Mouse (Mus musculus): ENCODE results near the gene Mical2.

The Mical2 gene

DNA sequence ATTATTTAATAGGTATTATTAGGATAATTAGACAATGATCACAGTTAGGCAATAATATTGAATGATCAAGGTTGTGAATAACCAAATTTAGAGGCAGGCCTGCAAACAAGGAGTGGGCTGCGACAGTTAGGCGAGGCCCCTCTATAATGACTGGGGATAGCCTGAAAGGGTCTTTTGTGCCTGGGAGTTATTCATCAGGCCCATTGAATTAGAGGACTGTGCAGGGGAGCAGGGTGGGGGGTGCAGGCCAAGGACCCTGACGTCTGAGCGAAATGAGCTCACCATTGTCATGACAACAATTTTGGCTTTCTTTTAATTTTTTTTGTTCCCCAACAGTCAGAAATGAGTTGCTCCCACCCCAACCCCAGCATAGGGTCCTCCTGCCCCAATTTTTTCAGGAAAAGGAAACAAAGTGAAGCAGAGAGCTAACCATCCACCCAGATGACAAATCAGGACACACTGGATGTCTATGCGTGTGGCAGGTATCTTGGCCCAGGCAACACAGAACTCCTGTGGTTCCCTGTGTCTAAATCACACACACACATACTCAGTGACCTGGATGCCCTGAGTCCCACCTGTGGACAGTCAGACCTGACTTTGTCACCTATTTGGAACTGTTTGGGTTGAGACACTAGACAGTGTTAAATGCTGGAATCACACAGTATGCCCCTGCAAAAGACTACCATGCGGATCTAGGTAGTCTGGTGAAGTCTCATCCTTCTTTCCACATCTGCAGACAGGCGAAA lies 173.9 kb downstream of the Mical2 start:
- DNase-seq (ENCODE audit: low spot score in 2 of 2) = no peak

DNA sequence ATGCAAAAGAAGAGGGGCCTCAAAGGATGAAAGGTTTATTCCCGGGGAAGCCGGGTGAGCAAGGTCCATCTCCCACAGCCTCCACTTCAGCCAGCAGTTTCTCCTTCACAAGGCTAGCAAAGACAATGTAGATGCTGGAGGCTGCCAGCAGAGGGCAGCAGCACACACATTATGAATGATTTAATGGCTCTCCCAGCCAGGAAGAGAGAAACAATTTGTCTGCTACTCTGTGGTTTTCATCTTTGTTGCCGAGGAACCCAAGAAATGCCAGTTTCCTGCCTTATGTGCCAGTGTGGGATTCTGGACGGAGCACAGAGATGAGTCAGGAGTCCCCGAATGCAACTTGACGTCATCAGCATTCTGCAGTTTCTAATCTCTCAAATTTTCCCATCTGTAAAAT lies 174.5 kb downstream of the Mical2 start:
- peak; percentile 46 to 64 for DNase-seq (ENCODE audit: low spot score in 2 of 2)

DNA sequence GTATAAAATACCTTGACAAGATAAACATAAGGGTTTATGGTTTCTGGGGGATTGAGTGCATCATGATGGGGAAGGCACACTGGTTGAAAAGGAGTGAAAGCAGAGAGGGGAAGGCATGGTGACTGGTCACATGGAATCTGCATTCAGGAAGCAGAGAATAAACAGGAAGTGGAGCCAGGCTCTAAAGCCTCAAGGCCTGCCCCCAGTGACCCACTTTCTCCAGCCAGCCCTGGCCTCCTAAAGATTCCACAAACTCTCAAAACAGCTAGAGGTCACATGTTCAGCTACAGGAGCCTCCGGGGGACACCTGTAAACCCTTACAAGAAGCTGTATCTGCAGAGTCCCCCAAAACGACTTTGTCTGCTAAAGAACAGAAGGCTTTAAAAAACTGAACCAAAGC lies 179.4 kb downstream of the Mical2 start:
- no peak for DNase-seq (ENCODE audit: low spot score in 2 of 2)

DNA sequence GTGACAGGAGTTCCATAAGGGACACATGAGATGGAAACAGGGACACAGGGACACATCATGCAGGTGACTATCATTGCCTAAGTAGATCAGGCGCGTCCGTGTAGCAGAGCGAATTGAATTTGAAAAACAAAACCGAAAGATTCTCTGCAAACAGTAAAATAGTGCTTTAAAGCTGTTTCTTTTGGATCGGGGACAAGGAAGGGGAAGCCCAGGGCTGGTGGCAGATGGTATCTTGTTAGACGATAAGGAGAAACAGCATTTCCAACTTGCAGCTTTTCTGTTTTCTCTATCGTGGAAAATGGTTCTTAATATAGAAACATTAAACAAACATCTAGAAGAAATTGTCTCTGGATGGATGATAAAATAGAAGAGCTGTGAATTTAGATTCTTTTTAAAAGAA lies 179.9 kb downstream of the Mical2 start:
- DNase-seq (ENCODE audit: low spot score in 2 of 2) = no peak

DNA sequence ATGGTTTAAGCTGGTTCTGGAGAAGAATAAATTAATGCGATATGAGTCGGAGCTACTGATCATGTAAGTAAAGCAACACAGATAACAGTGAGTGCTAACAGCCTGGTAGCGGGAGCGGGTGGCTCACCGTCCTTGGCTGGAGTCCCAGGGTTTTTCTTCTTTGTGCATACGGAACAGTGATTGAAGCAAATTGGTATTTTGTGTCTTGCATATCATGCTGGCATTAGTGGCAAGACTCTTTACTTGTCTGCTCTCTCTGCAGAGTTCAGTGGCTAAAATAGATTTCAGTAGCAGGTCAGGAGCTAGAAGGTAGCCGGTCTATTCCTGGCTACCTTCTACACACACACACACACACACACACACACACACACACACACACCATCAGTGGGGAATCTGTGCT lies 181.9 kb downstream of the Mical2 start:
- DNase-seq (ENCODE audit: low spot score in 2 of 2) = no peak

DNA sequence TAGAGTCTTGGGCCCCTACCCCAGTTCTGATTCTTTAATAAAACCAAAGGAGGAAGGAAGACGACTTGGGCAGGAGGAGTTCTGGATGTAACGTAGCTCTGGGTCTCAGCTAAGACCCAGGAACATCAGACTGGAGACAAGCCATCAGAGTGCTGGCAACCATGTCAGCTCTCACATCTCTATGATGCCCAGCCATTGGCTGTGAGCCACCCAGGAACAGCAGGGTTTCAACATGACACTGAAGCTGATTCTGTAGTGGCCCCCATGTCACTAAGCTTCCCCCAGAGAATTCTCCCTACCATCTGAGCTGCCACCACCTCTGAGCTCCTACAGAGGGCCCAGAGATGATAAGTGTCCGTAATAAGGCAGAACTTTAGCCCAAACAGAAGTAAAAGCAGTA lies 184.3 kb downstream of the Mical2 start:
- no peak for DNase-seq (ENCODE audit: low spot score in 2 of 2)

DNA sequence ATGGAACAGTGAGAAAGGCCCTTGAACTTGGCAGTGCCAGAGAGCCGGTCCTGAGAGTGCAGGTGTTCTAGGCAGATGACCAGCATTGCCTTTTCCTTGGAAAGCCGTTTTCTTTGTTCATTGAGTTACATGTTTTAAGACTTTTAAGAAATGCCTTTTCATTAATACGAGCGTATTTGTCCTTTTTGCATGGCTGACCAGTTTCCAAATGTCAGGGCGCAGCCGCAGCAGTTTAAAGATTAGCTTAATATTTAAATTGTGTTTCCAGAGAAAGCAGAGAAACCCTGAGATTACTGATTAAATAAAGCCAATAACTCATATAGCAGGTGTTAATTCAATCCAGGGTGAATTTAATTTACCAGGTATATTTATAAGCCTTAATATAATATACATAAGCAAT lies 187.6 kb downstream of the Mical2 start:
- no peak for DNase-seq (ENCODE audit: low spot score in 2 of 2)

DNA sequence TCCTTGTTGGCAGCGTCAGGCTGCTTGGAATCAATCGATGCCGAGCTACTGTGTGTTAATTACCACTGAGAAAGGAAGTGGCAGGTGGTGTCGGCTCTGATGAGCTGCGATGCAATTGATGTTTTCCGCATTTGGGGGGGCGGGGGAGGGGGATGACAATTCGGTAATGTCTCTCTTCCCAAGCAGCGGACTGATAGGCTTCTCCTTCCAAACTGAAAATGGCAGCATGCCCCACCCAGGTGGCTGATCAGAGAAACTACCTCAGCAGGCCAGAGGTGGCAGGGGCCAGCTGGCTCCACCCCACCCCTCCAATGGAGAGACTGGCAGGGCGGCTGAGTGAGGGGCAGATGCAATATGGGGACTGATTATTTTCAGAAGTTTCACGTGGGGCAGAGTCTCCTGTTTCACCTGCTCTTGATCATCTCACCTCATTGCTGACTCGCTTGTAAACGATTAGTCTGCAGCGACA lies 190.4 kb downstream of the Mical2 start:
- no peak for DNase-seq (ENCODE audit: low spot score in 2 of 2)

DNA sequence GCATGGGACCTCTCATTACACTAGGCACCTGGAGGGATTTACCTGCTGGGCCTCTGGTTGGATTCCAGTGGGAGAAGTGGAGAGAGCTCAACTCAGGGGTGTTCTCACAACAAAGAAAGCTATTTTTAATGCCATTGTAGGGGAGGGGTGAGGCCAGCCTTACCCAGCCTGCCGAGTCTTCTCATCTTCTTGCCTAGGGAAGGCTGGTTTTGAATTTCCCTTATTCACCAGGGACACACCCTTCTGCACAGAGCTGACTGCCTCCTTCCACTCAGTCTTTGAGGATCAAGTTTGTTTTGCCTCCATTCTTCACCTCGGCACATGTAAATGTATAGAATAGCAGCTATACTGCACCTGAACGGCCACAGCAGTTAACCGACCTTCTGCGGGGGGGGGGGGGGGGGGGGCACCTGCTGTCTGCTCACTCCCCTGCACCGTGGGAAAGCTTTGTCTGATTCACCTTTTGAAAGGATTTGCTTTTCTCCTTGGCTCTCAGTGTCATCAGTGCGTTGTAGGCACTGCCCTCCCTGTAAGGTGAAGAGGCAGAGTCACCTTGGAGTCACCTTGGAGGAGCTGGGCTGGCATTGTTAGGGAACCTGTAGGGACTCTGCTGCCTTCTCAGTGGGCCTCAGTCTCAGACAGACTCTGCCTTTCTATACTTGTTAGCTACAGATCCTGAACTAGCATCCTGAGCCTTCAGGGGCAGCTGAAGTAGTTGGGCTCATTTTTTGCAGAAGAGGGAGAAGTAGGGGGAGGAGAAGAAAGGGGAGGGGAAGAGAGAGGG lies 191.3 kb downstream of the Mical2 start:
- no peak for DNase-seq (ENCODE audit: low spot score in 2 of 2)

DNA sequence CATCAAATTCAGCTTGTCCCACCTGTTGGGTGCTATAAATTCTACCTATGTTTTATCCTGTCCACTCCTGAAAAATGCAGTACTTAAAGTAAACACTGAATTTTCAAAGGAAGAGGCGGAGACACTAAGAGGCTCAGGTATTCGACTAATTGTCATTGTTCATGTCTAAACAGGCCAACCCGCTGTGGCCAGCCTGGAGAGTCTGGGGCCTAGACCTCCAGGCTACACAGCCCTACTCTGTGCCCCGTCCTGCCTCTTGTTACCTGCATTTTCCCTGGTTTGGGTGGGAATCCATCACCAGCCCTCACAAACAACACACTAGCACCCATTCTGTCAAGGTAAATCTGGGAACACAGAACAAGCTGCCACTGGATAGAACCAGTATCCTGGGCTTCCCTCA lies 191.9 kb downstream of the Mical2 start:
- DNase-seq (ENCODE audit: low spot score in 2 of 2) = no peak

DNA sequence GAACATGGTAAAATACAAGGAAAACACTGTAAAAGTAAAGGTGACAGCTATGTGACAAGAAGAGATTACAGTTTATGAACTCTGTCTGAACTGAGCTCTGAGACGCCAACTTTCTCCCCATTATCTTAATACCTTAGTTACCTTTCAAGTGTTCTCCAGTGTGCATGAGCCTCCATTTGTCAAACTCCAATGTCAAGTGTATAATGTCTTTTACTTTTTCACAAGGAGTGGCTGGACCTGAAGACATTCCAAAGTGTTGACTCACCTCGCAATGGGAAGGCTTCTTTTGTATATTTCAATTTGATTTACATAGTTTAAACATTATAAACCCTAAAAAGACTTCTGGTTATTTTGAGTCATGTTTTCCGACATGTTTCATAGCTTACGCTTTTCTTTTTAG lies 197.8 kb downstream of the Mical2 start:
- DNase-seq (ENCODE audit: low spot score in 2 of 2) = no peak

DNA sequence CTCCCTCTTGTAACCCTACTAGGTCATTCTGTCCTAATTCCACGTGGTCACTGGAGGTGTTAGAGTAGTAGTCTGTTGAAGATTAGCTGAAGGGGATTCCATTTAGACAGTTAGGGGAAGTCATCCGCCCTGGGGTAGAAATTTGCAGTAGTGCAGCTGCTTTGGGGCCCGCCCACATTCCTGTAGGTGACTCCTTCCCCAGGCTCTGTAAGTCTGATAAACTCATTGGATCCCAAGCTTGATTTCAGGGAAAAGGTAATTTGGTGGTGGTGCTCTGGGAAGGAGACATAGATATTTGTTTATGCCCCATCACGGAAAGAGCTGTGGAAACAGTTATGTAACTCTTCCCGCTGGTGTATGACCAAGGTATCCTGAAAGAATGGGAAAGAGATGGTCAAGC lies 201.2 kb downstream of the Mical2 start:
- no peak for DNase-seq (ENCODE audit: low spot score in 2 of 2)

DNA sequence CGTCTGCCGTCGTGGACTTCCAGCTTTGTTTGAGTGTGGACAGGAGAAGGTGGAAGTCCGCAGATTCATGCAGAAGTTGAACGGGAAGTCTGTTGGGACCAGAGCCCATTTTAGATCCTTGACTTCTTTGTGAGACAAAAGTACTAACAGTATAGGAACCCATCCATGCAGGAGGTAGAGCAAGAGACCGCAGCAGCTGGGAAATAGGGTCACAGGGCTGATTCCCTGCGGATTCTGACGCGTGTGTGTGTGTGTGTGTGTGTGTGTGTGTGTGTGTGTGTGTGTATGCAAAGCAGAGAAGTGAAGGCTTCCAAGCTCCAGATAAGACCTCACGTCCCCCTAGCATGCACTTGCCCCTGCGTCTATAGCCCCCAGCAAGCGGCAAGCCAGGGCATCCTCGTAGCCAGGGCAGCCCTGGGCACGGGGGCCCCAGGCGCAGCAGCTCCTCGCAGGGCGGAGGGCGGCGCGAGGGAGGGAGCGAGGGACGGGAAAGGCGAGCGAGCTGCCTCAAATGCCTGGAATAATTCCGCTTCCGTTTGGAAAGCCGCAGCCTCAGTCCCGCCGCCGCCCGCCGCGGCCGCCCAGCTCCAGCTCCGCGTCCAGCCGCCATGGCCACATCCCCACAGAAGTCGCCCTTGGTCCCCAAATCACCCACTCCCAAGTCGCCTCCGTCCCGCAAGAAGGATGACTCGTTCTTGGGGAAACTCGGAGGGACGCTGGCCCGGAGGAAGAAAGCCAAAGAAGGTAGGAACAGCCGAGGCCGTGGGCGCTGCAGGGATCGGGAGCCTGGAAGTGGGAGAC lies 201.9 kb downstream of the Mical2 start, which contains the start of gene Parva:
TSS of gene Parva (plus strand) at position 149 of the 801 bp plus-strand sequence.
- DNase-seq (ENCODE audit: low spot score in 2 of 2) = peak; percentile 17 to 37

DNA sequence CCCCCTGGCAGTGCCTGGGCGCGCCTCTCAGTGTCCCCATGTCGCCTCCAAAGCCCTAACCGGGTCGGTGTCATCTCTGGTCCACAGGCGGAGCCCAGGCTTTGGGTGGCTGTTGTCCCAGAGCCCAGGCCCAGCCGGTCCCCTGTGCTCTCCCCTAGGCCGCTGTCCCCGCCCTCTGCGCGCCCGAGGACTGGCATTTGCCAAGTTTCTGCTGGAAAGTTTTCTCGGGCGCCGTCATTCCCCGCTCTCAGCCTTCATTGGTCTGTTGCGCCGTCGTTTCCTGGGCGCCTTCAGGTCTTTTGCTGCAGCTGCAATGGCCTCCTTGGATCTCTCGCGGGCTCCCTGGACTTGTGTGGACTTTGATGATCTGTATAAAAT lies 202.5 kb downstream of the Mical2 start:
- DNase-seq (ENCODE audit: low spot score in 2 of 2) = peak; percentile 58 to 59

DNA sequence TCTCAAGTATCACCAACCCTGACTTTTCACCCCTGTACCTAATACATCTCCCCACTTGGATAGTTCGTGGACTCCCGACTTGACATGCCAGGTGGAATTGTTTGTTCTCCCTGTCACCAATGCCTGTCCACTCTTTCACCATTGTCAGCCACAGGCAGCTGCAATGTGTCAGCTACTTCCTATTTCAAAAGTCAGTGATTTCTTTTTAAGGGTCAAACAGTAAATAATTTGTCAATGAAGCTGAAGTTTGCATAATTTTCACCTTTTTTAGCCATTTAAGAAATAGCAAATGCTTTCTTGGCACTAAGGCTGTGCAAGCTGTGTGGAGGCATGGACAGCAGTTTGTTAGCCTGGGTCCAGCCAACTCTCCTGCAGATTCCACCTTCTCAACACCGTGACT lies 214.2 kb downstream of the Mical2 start:
- DNase-seq (ENCODE audit: low spot score in 2 of 2) = no peak

DNA sequence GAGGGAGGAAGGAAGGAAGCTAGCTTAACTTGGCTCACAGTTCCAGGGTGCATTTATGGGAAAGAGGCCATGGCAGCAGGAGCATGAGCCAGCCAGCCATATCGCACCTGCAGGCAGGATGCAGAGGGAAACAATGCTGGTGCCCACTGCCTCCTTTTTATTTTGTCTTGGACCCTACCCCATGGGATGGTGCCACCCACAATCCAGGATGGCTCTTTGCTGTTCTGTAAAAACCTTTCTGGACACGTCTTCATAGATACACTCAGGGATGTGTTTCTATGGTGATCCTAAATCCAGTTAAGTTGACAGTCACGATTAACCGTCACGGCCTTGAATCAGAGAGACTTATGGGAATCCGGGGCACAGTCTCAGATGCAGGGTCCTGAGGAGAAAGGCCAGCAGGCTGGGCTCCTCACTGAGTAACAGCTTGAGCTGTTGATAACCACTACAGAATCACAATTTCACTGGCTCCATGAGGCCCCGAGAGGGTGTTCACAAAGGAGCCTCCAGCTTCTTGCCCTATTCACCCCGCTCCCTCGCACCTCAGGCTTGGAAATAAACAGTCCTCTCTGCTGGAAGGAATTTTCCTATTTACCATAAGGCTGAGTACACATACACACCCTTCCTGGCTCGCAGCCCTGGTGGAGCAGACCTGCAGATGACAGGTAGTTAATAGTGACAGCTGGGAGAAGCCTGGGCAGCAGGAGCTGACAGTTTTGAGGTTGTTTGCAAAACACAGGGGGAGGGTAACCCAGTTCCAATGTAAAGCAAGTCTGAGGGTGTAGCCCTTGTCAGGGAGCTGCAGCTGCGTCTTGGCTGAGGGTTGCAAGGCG lies 218.7 kb downstream of the Mical2 start:
- no peak for DNase-seq (ENCODE audit: low spot score in 2 of 2)

DNA sequence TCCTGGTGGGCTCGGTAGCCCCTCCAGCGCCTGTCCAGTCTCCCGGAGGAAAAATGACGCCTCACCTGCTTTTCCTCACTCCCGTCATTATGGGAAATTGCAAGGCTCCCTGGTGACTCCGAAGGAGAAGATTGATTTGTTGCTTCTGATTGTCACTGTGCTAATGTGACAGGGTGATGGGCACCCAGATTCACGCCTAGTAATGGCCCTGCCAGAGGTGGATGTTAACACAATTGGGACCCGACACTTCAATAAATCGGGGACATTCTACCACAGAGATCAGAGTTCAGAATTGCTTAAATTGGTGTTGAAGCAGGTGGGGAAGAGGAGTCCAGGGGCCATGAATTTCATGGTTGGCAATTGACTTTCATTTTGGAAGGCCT lies 219.3 kb downstream of the Mical2 start:
- no peak for DNase-seq (ENCODE audit: low spot score in 2 of 2)

DNA sequence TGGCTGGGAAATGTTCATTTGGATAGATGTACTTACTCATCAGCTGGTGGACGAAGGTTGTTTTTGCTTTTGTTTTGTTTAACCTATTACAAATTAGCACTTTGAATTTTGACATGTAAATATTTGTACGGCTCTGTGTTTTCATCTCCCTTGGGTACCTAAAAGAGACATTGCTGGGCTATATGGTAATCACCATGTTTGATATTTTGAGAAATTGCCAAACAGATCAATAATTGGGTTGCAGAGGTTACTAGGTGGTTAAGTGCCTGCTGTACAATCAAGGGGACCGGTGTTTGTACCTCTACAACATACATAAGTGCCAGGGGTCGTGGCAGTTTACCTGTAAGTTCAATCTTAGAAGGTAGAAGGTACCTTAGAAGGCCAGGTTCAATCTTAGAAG lies 220.8 kb downstream of the Mical2 start:
- DNase-seq (ENCODE audit: low spot score in 2 of 2) = no peak

DNA sequence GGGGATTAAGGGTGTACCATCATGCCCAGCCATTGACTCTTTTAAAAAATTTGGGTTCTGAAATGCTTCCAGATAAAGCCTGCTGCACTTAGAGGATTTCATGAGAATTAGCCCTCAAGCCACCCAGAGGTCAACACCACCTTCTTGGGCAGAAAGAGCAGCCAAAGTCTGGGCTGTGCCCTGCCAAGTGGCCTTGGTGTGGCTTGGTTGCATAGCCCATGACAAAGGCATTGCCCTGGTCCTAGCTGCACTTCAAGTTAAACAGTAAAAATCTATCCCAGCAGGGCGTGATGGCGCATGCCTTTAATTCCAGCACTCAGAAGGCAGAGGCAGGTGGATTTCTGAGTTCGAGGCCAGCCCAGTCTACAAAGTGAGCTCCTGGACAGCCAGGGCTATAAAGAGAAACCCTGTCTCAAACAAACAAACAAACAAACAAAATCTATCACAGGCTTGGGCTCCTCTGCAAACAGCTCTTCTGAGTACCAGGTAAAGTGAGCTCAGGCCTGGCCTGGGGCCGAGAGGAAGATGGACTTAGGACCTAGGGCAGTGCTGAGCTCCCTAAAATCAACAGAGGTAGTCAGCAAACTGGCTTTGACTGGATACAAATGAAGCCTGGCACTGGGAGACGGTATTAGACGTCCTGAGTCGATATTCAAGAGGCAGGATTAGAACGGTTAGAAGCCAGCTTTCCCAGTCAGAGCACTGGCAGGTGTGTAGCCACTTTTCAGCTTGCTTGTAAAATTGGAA lies 224.5 kb downstream of the Mical2 start:
- no peak for DNase-seq (ENCODE audit: low spot score in 2 of 2)

DNA sequence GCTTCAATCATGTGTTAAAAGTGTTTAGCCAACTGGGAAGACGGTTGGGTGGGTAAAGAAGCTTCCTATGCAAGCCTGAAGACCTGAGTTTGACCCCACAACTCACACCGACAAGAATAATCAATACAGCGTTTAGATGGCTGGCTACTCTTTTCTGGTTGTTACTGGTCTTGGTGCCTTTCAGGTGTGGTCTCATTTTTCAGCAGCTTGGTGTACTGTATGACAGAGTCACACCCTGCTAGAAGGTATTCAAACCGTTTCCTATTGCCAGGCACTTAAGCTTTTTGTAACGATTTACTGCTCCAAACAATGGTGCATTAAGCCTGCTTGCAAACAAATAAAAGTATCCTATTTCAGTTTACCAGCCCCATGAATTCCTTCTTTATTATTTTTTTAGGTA lies 226.8 kb downstream of the Mical2 start:
- no peak for DNase-seq (ENCODE audit: low spot score in 2 of 2)

DNA sequence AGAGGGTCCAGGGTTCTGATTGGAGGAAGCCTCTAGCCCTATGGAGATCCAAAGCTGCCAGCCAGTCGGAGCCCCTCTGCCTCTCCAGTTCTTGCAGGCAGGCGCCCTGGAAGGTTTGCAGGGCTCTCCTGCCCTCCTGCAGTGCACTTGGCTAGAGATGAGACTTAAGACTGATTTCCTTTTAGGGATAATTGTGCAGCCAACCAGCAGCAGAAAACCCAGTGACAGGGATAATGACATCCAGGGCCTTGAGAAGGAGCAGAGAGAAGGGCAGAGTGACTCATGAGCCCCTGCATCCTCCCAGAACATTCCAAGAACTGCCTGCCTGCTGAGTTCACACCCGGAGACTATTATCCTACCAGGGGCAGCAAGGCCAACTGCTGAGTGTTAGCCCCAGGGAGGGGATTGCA lies 228.2 kb downstream of the Mical2 start:
- DNase-seq (ENCODE audit: low spot score in 2 of 2) = no peak
